Mouse (Mus musculus) CH12.LX (cell line): ENCODE results near the gene Spen. TPM values are rescaled to one million over a fixed set of nuclear protein-coding genes. Genes with fewer than 3 reads are reported as not detected.

Experiments used
- DNase-seq: peaks from one replicate; pipeline ENCODE4 v3.0.0-alpha.2; 2013; ENCODE audit errors: extremely low read depth
- H3K27ac ChIP-seq: 2 replicates; pipeline ENCODE4 v1.5.1; 2012; ENCODE audit warnings: low read depth, mild to moderate bottlenecking, control low read depth, moderate library complexity; ENCODE audit not compliant: insufficient read depth
- H3K27me3 ChIP-seq: replicated peaks from 2 replicates; pipeline ENCODE3; 2012; ENCODE audit warnings: inconsistent platforms
- H3K36me3 ChIP-seq, 2 experiments: replicated peaks in 1 of 2; 2 replicates each; pipeline versions ENCODE3 to v1.6.1; 2012; ENCODE audit warnings: inconsistent platforms in 1 of 2, low read length in 1 of 2, mild to moderate bottlenecking in 1 of 2, mixed read lengths in 1 of 2, moderate library complexity in 1 of 2; ENCODE audit not compliant: control insufficient read depth in 1 of 2, insufficient read depth in 1 of 2
- H3K4me1 ChIP-seq, 2 experiments: 2 replicates each; pipeline ENCODE4 v1.6.1; 2012; ENCODE audit warnings: inconsistent platforms in 1 of 2, moderate library complexity in 1 of 2; ENCODE audit not compliant: insufficient read depth in 2 of 2, control insufficient read depth in 1 of 2
- H3K4me2 ChIP-seq: 2 replicates; pipeline ENCODE4 v1.6.1; 2012; ENCODE audit warnings: low read depth, mild to moderate bottlenecking, control low read depth; ENCODE audit not compliant: poor library complexity, insufficient read depth, severe bottlenecking
- H3K4me3 ChIP-seq, 3 experiments: fragments of 150-350 bp in 1 of 3; sonication (generic) in 1 of 3; replicated peaks in 1 of 3; 2 replicates each; pipeline versions ENCODE3 to v1.5.1; 2011 to 2012; ENCODE audit warnings: low read depth in 2 of 3, low read length in 2 of 3, mild to moderate bottlenecking in 2 of 3, moderate library complexity in 2 of 3, control low read depth in 1 of 3, improper control_type of control experiment in 1 of 3, inconsistent platforms in 1 of 3, mixed read lengths in 1 of 3; ENCODE audit not compliant: poor library complexity in 1 of 3
- H3K79me2 ChIP-seq: replicated peaks from 2 replicates; pipeline ENCODE4 v1.6.1; 2012; ENCODE audit warnings: mild to moderate bottlenecking, moderate library complexity; ENCODE audit not compliant: control insufficient read depth, poor library complexity, insufficient read depth, severe bottlenecking; ENCODE audit errors: extremely low read depth
- H3K9ac ChIP-seq: 2 replicates; pipeline ENCODE4 v1.6.1; 2012; ENCODE audit warnings: low read depth, mild to moderate bottlenecking, control low read depth, moderate library complexity; ENCODE audit not compliant: insufficient read depth
- H3K9me3 ChIP-seq: replicated peaks from 2 replicates; pipeline ENCODE3; 2012; ENCODE audit warnings: low read length, inconsistent platforms, mixed read lengths
- BHLHE40 ChIP-seq: IDR thresholded peaks from 2 replicates; pipeline ENCODE4 v1.6.1; 2011; ENCODE audit warnings: mild to moderate bottlenecking, low read depth, low read length, improper control_type of control experiment
- CHD1 ChIP-seq: IDR thresholded peaks from 2 replicates; pipeline ENCODE4 v1.6.1; 2012; ENCODE audit warnings: low read depth, low read length, improper control_type of control experiment, inconsistent platforms
- CTCF ChIP-seq, 2 experiments: IDR thresholded peaks in 1 of 2; conservative IDR thresholded peaks in 1 of 2; 2 replicates each; pipeline ENCODE4 v1.5.1; 2011 to 2012; ENCODE audit warnings: low read depth in 2 of 2, low read length in 2 of 2, improper control_type of control experiment in 1 of 2, inconsistent platforms in 1 of 2, mild to moderate bottlenecking in 1 of 2, moderate library complexity in 1 of 2
- E2F4 ChIP-seq: IDR thresholded peaks from 2 replicates; pipeline ENCODE4 v1.6.1; 2011; ENCODE audit warnings: low read depth, low read length, improper control_type of control experiment; ENCODE audit not compliant: insufficient replicate concordance
- ELF1 ChIP-seq: IDR thresholded peaks from 2 replicates; pipeline ENCODE4 v1.6.1; 2014; ENCODE audit warnings: low read depth, mild to moderate bottlenecking, inconsistent platforms, low read length, improper control_type of control experiment
- GABPA ChIP-seq: IDR thresholded peaks from 2 replicates; pipeline ENCODE4 v1.6.1; 2012; ENCODE audit warnings: low read depth, low read length, improper control_type of control experiment, inconsistent platforms; ENCODE audit not compliant: insufficient replicate concordance
- JUN ChIP-seq: IDR thresholded peaks from 2 replicates; pipeline ENCODE4 v1.6.1; 2011; ENCODE audit warnings: low read depth, mild to moderate bottlenecking, low read length, improper control_type of control experiment, moderate library complexity; ENCODE audit not compliant: insufficient read depth
- JUND ChIP-seq: conservative IDR thresholded peaks from 2 replicates; pipeline ENCODE4 v1.6.1; 2011; ENCODE audit warnings: low read depth, low read length, improper control_type of control experiment
- MAX ChIP-seq: IDR thresholded peaks from 2 replicates; pipeline ENCODE4 v1.6.1; 2011; ENCODE audit warnings: low read length, improper control_type of control experiment
- MAZ ChIP-seq: IDR thresholded peaks from 2 replicates; pipeline ENCODE4 v1.6.1; 2012; ENCODE audit warnings: low read depth, mild to moderate bottlenecking, inconsistent platforms, low read length, improper control_type of control experiment, moderate library complexity
- MXI1 ChIP-seq: IDR thresholded peaks from 2 replicates; pipeline ENCODE4 v1.6.1; 2011; ENCODE audit warnings: mild to moderate bottlenecking, low read depth, low read length, improper control_type of control experiment
- MYC ChIP-seq: IDR thresholded peaks from 2 replicates; pipeline ENCODE4 v1.6.1; 2011; ENCODE audit warnings: low read depth, mild to moderate bottlenecking, improper control_type of control experiment, low read length
- NELFE ChIP-seq: IDR thresholded peaks from 2 replicates; pipeline ENCODE4 v1.6.1; 2011; ENCODE audit warnings: low read depth, low read length, improper control_type of control experiment
- NRF1 ChIP-seq: IDR thresholded peaks from 2 replicates; pipeline ENCODE4 v1.6.1; 2014; ENCODE audit warnings: low read depth, mild to moderate bottlenecking, inconsistent platforms, low read length, improper control_type of control experiment, moderate library complexity
- POLR2A ChIP-seq: IDR thresholded peaks from 2 replicates; pipeline ENCODE4 v1.6.1; 2011; ENCODE audit warnings: low read depth, mild to moderate bottlenecking, improper control_type of control experiment, low read length
- POLR2AphosphoS2 ChIP-seq: IDR thresholded peaks from 2 replicates; pipeline ENCODE4 v1.6.1; 2011; ENCODE audit warnings: low read depth, low read length, improper control_type of control experiment
- RAD21 ChIP-seq: IDR thresholded peaks from 2 replicates; pipeline ENCODE4 v1.6.1; 2011; ENCODE audit warnings: low read depth, mild to moderate bottlenecking, low read length, improper control_type of control experiment, moderate library complexity
- SIN3A ChIP-seq: IDR thresholded peaks from 2 replicates; pipeline ENCODE4 v1.6.1; 2012; ENCODE audit warnings: low read length, improper control_type of control experiment, inconsistent platforms
- SMC3 ChIP-seq: IDR thresholded peaks from 2 replicates; pipeline ENCODE4 v1.6.1; 2011; ENCODE audit warnings: low read depth, low read length, improper control_type of control experiment
- TBP ChIP-seq: conservative IDR thresholded peaks from 2 replicates; pipeline ENCODE4 v1.6.1; 2011; ENCODE audit warnings: low read depth, low read length, improper control_type of control experiment
- TCF12 ChIP-seq: IDR thresholded peaks from 2 replicates; pipeline ENCODE4 v1.6.1; 2014; ENCODE audit warnings: low read depth, mild to moderate bottlenecking, inconsistent platforms, low read length, improper control_type of control experiment
- USF2 ChIP-seq: conservative IDR thresholded peaks from 2 replicates; pipeline ENCODE4 v1.6.1; 2011; ENCODE audit warnings: low read depth, low read length, improper control_type of control experiment
- ZC3H11A ChIP-seq: IDR thresholded peaks from 2 replicates; pipeline ENCODE4 v1.6.1; 2012; ENCODE audit warnings: low read depth, mild to moderate bottlenecking, inconsistent platforms, low read length, improper control_type of control experiment
- ZKSCAN1 ChIP-seq: IDR thresholded peaks from 2 replicates; pipeline ENCODE4 v1.6.1; 2012; ENCODE audit warnings: low read depth, inconsistent platforms, low read length, improper control_type of control experiment, borderline replicate concordance
- ZNF384 ChIP-seq: IDR thresholded peaks from 2 replicates; pipeline ENCODE4 v1.6.1; 2012; ENCODE audit warnings: low read depth, low read length, improper control_type of control experiment, inconsistent platforms
- dilution Hi-C: fragments of 300-500 bp; cut with MboI; formaldehyde crosslinking; loops from 2 replicates; pipeline ENCODE4 v1.14.3; 2020; ENCODE audit warnings: low sequenced_read_pairs; ENCODE audit not compliant: extremely low pct_unique_long_range_greater_than_20kb, extremely low pct_ligation_motif_present
- in situ Hi-C: fragments of 300-500 bp; cut with MboI; formaldehyde crosslinking; loops from 3 replicates; pipeline ENCODE4 v1.14.3; 2019; ENCODE audit warnings: low sequenced_read_pairs, low pct_ligation_motif_present, low pct_unique_long_range_greater_than_20kb, mixed read lengths
- polyA plus RNA-seq: library from polyadenylated mRNA; unstranded; fragments of >175 nt; gene quantifications from 2 replicates; pipeline ENCODE4 v1.2.1, GENCODE M21; 2012; ENCODE audit warnings: low read depth; ENCODE audit not compliant: insufficient read length
- total RNA-seq, 2 experiments: library from RNA; depleted of rRNA; stranded (reverse); fragments of 300-350 nt in 1 of 2; fragments of >200 nt in 1 of 2; gene quantifications; 2 replicates each; pipeline ENCODE4 v1.2.3; 2012 to 2014

Gene Spen
- total and polyA plus RNA-seq, 3 experiments, result 4.0 to 21.6 (median 10.2) TPM

DNA sequence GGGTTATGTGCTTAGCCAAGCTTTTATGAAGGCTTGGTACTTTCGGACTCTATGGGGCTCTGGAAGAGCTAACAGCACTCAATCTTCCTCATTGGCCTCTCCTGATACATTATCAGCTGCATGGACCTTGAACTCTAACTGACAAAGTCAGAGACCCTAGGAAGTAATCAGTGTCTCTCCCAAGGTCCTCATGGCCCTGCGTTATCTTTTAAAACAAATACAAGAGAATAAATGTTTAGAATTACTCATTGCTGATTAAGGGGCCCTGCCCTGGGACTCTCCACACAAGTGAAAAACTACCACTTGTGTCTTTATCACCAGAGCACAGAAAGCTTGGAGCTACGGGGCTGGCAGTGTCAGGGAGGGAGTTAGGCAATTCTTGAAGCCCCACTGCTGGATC is 40.4 kb upstream of the Spen start:
- H3K27ac ChIP-seq, result no peak overlapping the region
- dilution Hi-C loops, result no loop called here
- no peaks in the 10 kb centered on the region for H3K27me3 ChIP-seq
- no peak overlapping the region for H3K4me2 ChIP-seq
- H3K4me1 ChIP-seq, result peaks cover 3 to 10% of the 10 kb centered on the region in 2 experiments; a peak in 3 of 4 replicates
- no peak overlapping the region for H3K4me3 ChIP-seq
- DNase-seq, result no peak
- peaks cover 6% of the 10 kb centered on the region for H3K9me3 ChIP-seq
- no peak overlapping the region for H3K9ac ChIP-seq
- in situ Hi-C loops, result no loop called here
- no peaks in the 10 kb centered on the region for H3K36me3 ChIP-seq
- no peaks in the 10 kb centered on the region for H3K79me2 ChIP-seq
- TF ChIP-seq MYC (no peak), POLR2A (no peak), MAX (no peak), MAZ (no peak), BHLHE40 (no peak), MXI1 (no peak), JUND (no peak), TBP (no peak), NELFE (no peak), ELF1 (no peak), POLR2AphosphoS2 (no peak), RAD21 (no peak)

DNA sequence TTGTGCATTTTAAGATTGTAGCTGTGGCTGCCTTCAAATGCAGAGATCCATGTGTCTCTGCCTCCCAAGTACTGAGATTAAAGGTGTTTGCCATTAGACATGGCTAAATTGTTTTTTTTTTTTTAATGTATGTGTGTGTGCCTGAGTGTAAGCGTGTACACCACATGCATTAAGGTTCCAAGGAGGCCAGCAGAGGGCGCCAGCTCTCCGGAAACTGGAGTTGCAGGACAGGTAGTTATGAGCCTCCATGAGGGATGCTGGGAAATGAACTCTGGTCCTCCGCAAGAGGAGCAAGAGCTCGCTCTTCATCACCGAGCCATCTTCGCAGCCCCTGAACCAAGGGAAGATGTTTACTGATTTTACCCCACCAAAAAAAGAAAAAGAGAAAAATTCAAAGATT is 38.5 kb upstream of the Spen start:
- Histone ChIP-seq H3K4me2 (no peak overlapping the region), H3K27ac (no peak overlapping the region), H3K27me3 (no peaks in the 10 kb centered on the region), H3K36me3 (no peaks in the 10 kb centered on the region), H3K9ac (no peak overlapping the region), H3K9me3 (peaks cover 6% of the 10 kb centered on the region), H3K4me1 (peaks cover 3 to 24% of the 10 kb centered on the region in 2 experiments), H3K4me3 (no peak overlapping the region), H3K79me2 (no peaks in the 10 kb centered on the region)
- dilution Hi-C loops (no loop called here), in situ Hi-C loops (no loop called here)
- no peak for DNase-seq
- TF ChIP-seq ZC3H11A (no peak), SMC3 (peak; percentile 25), CTCF (conservative IDR thresholded peaks at IDR 0.05 in 1 of 2, IDR thresholded peaks at IDR 0.05 in 1 of 2; ENCODE audit: low read depth in 2 of 2, low read length in 2 of 2) (peak; percentile 10 to 49; a peak in 2 of 4 replicates), NELFE (no peak), JUND (no peak), RAD21 (peak; percentile 27)
- TF ChIP-seq, all 38 proteins: peak for 3

DNA sequence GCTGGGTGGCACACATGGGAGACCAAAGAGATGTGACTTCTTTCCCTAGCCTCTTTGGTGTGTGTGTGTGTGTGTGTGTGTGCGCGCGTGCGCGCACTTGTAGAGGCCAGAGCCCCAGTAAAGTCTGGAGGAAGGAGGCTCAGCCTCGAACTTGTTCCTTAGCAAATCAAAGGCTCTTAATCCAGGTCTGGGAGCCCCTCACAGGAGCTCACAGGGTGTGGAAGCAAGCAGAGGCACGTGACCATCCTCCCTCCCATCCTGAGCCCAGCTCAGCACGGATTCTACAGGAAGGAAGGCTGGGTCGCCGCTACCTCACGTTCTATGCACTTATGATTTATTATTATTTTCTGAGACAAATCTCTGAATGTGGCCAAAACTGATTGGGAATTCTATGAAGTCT is 38.0 kb upstream of the Spen start:
- dilution Hi-C loops (no loop called here), in situ Hi-C loops (no loop called here)
- no peak overlapping the region for H3K27ac ChIP-seq

More for the DNA sequence above, 38.0 kb upstream of the Spen start:
- Histone ChIP-seq H3K79me2 (no peaks in the 10 kb centered on the region), H3K9ac (no peak overlapping the region), H3K36me3 (no peaks in the 10 kb centered on the region), H3K4me2 (no peak overlapping the region), H3K4me1 (peaks cover 3 to 24% of the 10 kb centered on the region in 2 experiments), H3K27me3 (no peaks in the 10 kb centered on the region), H3K9me3 (peaks cover 6% of the 10 kb centered on the region), H3K4me3 (no peak overlapping the region)
- TF ChIP-seq RAD21 (no peak), JUN (no peak), ZKSCAN1 (no peak), USF2 (no peak), GABPA (no peak), ZNF384 (no peak), SMC3 (no peak), CHD1 (no peak), NRF1 (no peak), SIN3A (no peak), MXI1 (no peak), TCF12 (no peak), E2F4 (no peak), TBP (no peak)
- no peak for DNase-seq
